Mouse (Mus musculus) lung, embryonic 14.5 days (tissue): ENCODE data around the gene Spen. TPM values are rescaled to one million over a fixed set of nuclear protein-coding genes. Genes with fewer than 3 reads are reported as not detected.

ENCODE experiments used
- ATAC-seq: fragments of 200-750 bp; cut with Nextera tagmentation; 2 replicates; pipeline ENCODE4 v1.8.0; 2017; ENCODE audit warnings: mild to moderate bottlenecking, moderate TSS enrichment, moderate library complexity; ENCODE audit not compliant: insufficient read depth
- DNase-seq: peaks from one replicate; pipeline ENCODE4 v3.0.0-alpha.2; 2015
- H3K27ac ChIP-seq: fragments of 300-500 bp; sonication (generic); 2 replicates; pipeline ENCODE4 v1.5.1; 2014; ENCODE audit warnings: low read depth, mild to moderate bottlenecking, moderate library complexity
- H3K27me3 ChIP-seq: fragments of 300-500 bp; sonication (generic); 2 replicates; pipeline ENCODE4 v1.6.1; 2014; ENCODE audit warnings: low read length, control low read depth; ENCODE audit not compliant: insufficient read depth
- H3K36me3 ChIP-seq: fragments of 300-500 bp; sonication (generic); 2 replicates; pipeline ENCODE4 v1.6.1; 2014; ENCODE audit warnings: control low read depth; ENCODE audit not compliant: insufficient read depth
- H3K4me1 ChIP-seq: fragments of 300-500 bp; sonication (generic); 2 replicates; pipeline ENCODE4 v1.6.1; 2014; ENCODE audit warnings: antibody characterized with exemption, control low read depth; ENCODE audit not compliant: insufficient read depth
- H3K4me2 ChIP-seq: fragments of 300-500 bp; sonication (generic); 2 replicates; pipeline ENCODE4 v1.6.1; 2014; ENCODE audit warnings: mild to moderate bottlenecking
- H3K4me3 ChIP-seq: fragments of 300-500 bp; sonication (generic); 2 replicates; pipeline ENCODE4 v1.5.1; 2014; ENCODE audit warnings: low read depth, low read length
- H3K9ac ChIP-seq: fragments of 300-500 bp; sonication (generic); 2 replicates; pipeline ENCODE4 v1.6.1; 2014
- H3K9me3 ChIP-seq: fragments of 300-500 bp; sonication (generic); 2 replicates; pipeline ENCODE4 v1.6.1; 2016; ENCODE audit warnings: low read depth, low read length, control low read depth
- CTCF ChIP-seq: IDR thresholded peaks from 2 replicates; pipeline ENCODE4 v1.5.1; 2016; ENCODE audit warnings: antibody characterized with exemption, low read depth
- WGBS: fragments of 180-500 bp; shearing (Covaris S2); extraction: QIAGEN DNeasy Blood & Tissue Kit; methylation state at CpG from one replicate; pipeline ENCODE4 v1.1.7; 2014; 5-methylcytosine and 5-hydroxymethylcytosine counted together
- polyA plus RNA-seq: library from polyadenylated mRNA; unstranded; fragments of >200 nt; fragmentation: Nextera tagmentation; extraction: Ambion mirVana; gene quantifications from 2 replicates; pipeline ENCODE4 v1.2.1, GENCODE M21; 2014

Gene Spen
- polyA plus RNA-seq, 1 experiment from 2014 or later: 15.4 TPM

DNA sequence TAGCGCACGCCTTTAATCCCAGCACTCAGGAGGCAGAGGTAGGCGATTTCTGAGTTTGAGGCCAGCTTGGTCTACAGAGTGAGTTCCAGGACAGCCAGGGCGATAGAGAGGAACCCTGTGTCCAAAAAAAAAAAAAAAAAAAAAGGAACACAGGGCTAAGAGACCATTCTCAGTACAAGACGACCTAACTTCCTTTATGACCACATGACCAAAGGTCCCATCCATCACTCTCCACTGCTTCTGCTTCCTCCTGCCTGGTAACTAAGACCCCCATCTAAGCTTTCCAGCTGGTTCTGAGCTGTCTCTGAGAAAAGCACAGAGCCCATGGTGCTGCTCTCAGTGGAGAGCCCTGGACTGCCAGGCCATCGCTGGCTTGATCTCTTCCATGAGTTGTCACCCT is 26.3 kb downstream of the Spen start:
- H3K4me1 ChIP-seq: peaks cover 12% of the 10 kb centered on the region
- ATAC-seq (no peak; the same call in 1 of the 2 replicates), DNase-seq (no peak)
- no peaks in the 10 kb centered on the region for H3K27me3 ChIP-seq
- 72% methylated on average over 6 of the region's 6 CpGs for WGBS
- H3K4me2 ChIP-seq: no peak overlapping the region
- no peak overlapping the region for H3K27ac ChIP-seq
- H3K36me3 ChIP-seq: peaks cover 19% of the 10 kb centered on the region
- no peak overlapping the region for H3K4me3 ChIP-seq
- H3K9ac ChIP-seq: no peak overlapping the region
- no peak for TF ChIP-seq CTCF
- no peaks in the 10 kb centered on the region for H3K9me3 ChIP-seq

- H3K4me1 ChIP-seq: peaks cover 21% of the 10 kb centered on the region
- no peaks in the 10 kb centered on the region for H3K9me3 ChIP-seq
- H3K4me3 ChIP-seq: no peak overlapping the region
- TF ChIP-seq CTCF: no peak
- no peak overlapping the region for H3K9ac ChIP-seq
- DNase-seq (no peak), ATAC-seq (no peak)
- peaks cover 2% of the 10 kb centered on the region; the same call in 1 of the 2 replicates for H3K36me3 ChIP-seq
- H3K4me2 ChIP-seq: no peak overlapping the region
- 76% methylated on average over 13 of the region's 13 CpGs for WGBS
- H3K27ac ChIP-seq: no peak overlapping the region
- H3K27me3 ChIP-seq: no peaks in the 10 kb centered on the region
Observed at GRCm38 (mm10) chr4:141510457-141510856, 27.9 kb downstream of the Spen start.

DNA sequence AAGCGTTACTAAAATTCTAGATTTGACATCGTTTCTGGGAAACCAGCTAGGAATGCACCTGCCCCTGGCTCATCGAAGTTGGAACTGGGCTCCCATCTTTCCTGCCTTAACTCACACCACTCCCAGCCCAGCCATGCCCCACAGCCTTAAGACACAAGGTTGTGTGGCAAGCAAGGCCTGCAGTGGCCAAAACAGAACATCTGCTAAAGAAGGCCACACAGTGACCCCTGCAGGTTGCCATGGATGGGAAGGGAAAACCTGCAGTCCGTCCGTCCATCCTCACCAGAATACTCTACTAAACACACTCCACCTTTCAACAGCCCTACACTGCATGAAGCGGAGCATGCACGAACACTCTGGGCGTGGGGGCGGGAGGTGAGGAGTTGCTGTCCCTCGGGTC is 31.5 kb downstream of the Spen start:
- Histone ChIP-seq H3K9ac (no peak overlapping the region; the same call in 1 of the 2 replicates), H3K27ac (peak overlapping the region; percentile 85), H3K36me3 (no peaks in the 10 kb centered on the region), H3K4me1 (peaks cover 16% of the 10 kb centered on the region), H3K4me3 (no peak overlapping the region), H3K9me3 (no peaks in the 10 kb centered on the region), H3K27me3 (no peaks in the 10 kb centered on the region), H3K4me2 (peak overlapping the region; percentile 29; the same call in 1 of the 2 replicates)
- 68% methylated on average over 10 of the region's 10 CpGs for WGBS
- DNase-seq (peak; percentile 39), ATAC-seq (peak; percentile 32; the same call in 1 of the 2 replicates)
- TF ChIP-seq CTCF: peak; percentile 49

- no peaks in the 10 kb centered on the region for H3K36me3 ChIP-seq
- no peak for TF ChIP-seq CTCF
- H3K27me3 ChIP-seq: no peaks in the 10 kb centered on the region
- H3K4me1 ChIP-seq: peaks cover 16% of the 10 kb centered on the region
- WGBS: 44% methylated on average over 10 of the region's 10 CpGs
- peak; percentile 75 for ATAC-seq
- peak overlapping the region; percentile 85 for H3K27ac ChIP-seq
- H3K4me2 ChIP-seq: peak overlapping the region; percentile 29; the same call in 1 of the 2 replicates
- DNase-seq: peak; percentile 87
- H3K4me3 ChIP-seq: no peak overlapping the region
- no peaks in the 10 kb centered on the region for H3K9me3 ChIP-seq
- H3K9ac ChIP-seq: no peak overlapping the region; the same call in 1 of the 2 replicates
Observed at GRCm38 (mm10) chr4:141506352-141506751, 32.0 kb downstream of the Spen start.

- H3K36me3 ChIP-seq: no peaks in the 10 kb centered on the region
- H3K4me2 ChIP-seq: no peak overlapping the region
- no peak overlapping the region for H3K9ac ChIP-seq
- WGBS: 89% methylated on average over 10 of the region's 11 CpGs
- ATAC-seq (no peak), DNase-seq (no peak)
- peaks cover 16% of the 10 kb centered on the region for H3K4me1 ChIP-seq
- 0 out of 2 replicates have a peak overlapping the region, but pooled peaks have one; percentile 85 for H3K27ac ChIP-seq
- H3K9me3 ChIP-seq: no peaks in the 10 kb centered on the region
- no peak overlapping the region for H3K4me3 ChIP-seq
- TF ChIP-seq CTCF: no peak
- H3K27me3 ChIP-seq: no peaks in the 10 kb centered on the region
Observed at GRCm38 (mm10) chr4:141505810-141506209, 32.6 kb downstream of the Spen start.

DNA sequence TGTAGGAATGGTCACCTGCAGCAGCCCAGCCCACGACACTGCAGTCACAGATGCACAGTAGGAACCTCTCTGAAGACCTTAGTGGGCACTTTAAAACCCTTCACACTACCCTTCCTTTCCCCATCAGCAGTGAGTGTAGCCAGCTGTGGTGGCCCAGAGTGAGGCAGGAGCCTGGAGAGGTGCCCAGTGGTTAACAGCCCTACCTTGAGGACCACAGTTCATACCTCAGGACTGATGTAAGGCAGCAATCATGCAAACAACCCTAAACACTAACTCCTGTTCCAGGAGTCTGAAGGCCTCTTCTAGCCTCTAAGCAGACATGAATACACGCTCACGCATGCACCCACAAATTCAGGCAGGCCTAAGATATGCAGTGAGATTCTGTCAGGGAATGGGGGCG is 33.9 kb downstream of the Spen start:
- ATAC-seq (no peak), DNase-seq (no peak)
- Histone ChIP-seq H3K36me3 (0 out of 2 replicates have a peak, but pooled peaks cover 6% of the 10 kb centered on the region), H3K4me3 (no peak overlapping the region), H3K9ac (no peak overlapping the region), H3K9me3 (no peaks in the 10 kb centered on the region), H3K27ac (no peak overlapping the region), H3K27me3 (no peaks in the 10 kb centered on the region), H3K4me2 (no peak overlapping the region), H3K4me1 (peaks cover 16% of the 10 kb centered on the region)
- TF ChIP-seq CTCF: no peak
- 95% methylated on average over 4 of the region's 4 CpGs for WGBS

DNA sequence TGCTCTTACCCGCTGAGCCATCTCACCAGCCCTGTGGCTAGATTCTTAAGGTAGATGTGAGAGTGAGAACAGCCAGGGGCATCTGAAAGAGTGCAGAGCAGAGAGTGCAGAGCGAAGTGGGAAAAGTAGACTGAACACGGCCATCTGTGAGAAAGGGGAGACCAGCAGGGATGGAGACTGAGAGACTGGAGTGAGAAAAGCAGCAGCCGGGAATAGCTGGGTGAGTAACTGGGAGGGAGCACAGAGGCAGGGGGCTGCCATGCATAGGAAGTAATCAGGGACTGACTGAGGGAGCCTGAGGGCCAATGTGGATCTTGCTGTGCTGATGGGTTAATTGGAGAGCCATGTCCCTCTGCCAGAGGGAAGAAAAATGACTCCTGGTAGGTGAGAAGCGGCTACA is 35.7 kb downstream of the Spen start:
- no peak overlapping the region for H3K27ac ChIP-seq
- H3K4me1 ChIP-seq: peaks cover 10% of the 10 kb centered on the region; the same call in 1 of the 2 replicates
- DNase-seq (no peak), ATAC-seq (no peak)
- no peak overlapping the region for H3K4me2 ChIP-seq
- no peak overlapping the region for H3K4me3 ChIP-seq
- no peak for TF ChIP-seq CTCF
- 72% methylated on average over 5 of the region's 5 CpGs for WGBS
- no peaks in the 10 kb centered on the region for H3K27me3 ChIP-seq
- no peak overlapping the region for H3K9ac ChIP-seq
- 0 out of 2 replicates have a peak, but pooled peaks cover 6% of the 10 kb centered on the region for H3K36me3 ChIP-seq
- no peaks in the 10 kb centered on the region for H3K9me3 ChIP-seq
